Mouse (Mus musculus) cerebellum, adult (tissue): ENCODE measurements around the gene Appbp2.

Experiments used
- ATAC-seq: cut with Nextera tagmentation; 2 replicates; pipeline ENCODE4 v1.9.2; 2017; ENCODE audit warnings: mild to moderate bottlenecking, moderate library complexity, mixed read lengths; ENCODE audit not compliant: insufficient number of reproducible peaks, low FRiP score, low TSS enrichment

Appbp2 gene

GRCm38 (mm10) chr11:85233676-85234210 is 1.2 kb downstream of the Appbp2 start:
- no peak for ATAC-seq

GRCm38 (mm10) chr11:85223248-85223647 is 11.7 kb downstream of the Appbp2 start:
- no peak for ATAC-seq

- no peak for ATAC-seq
Observed at GRCm38 (mm10) chr11:85222561-85222960, 12.4 kb downstream of the Appbp2 start.

- no peak for ATAC-seq
Observed at GRCm38 (mm10) chr11:85219014-85219413, 15.9 kb downstream of the Appbp2 start.

GRCm38 (mm10) chr11:85214679-85215078 is 20.3 kb downstream of the Appbp2 start:
- no peak for ATAC-seq

GRCm38 (mm10) chr11:85213215-85213614 is 21.7 kb downstream of the Appbp2 start:
- no peak for ATAC-seq

- no peak for ATAC-seq
Observed at GRCm38 (mm10) chr11:85211151-85211550, 23.8 kb downstream of the Appbp2 start.

- no peak for ATAC-seq
Observed at GRCm38 (mm10) chr11:85206231-85206630, 28.7 kb downstream of the Appbp2 start.

- no peak for ATAC-seq
Observed at GRCm38 (mm10) chr11:85198906-85199305, 36.0 kb downstream of the Appbp2 start.

- ATAC-seq = no peak
Observed at GRCm38 (mm10) chr11:85196046-85196445, 38.9 kb downstream of the Appbp2 start.

- no peak for ATAC-seq
Observed at GRCm38 (mm10) chr11:85194206-85194605, 40.7 kb downstream of the Appbp2 start.

- ATAC-seq = no peak
Observed at GRCm38 (mm10) chr11:85190741-85191140, 44.2 kb downstream of the Appbp2 start.

GRCm38 (mm10) chr11:85189110-85189509 is 45.8 kb downstream of the Appbp2 start:
- no peak for ATAC-seq

GRCm38 (mm10) chr11:85184839-85185238 is 50.1 kb downstream of the Appbp2 start:
- ATAC-seq = no peak

- ATAC-seq = no peak
Observed at GRCm38 (mm10) chr11:85184082-85184481, 50.8 kb downstream of the Appbp2 start.

GRCm38 (mm10) chr11:85183284-85183779 is 51.6 kb downstream of the Appbp2 start:
- 0 out of 2 replicates have a peak, but pooled peaks have one; percentile 26 for ATAC-seq

- peak; percentile 83; the same call in 1 of the 2 replicates for ATAC-seq
Observed at GRCm38 (mm10) chr11:85182617-85183283, 52.2 kb downstream of the Appbp2 start.

- no peak for ATAC-seq
Observed at GRCm38 (mm10) chr11:85178413-85178812, 56.5 kb downstream of the Appbp2 start.

GRCm38 (mm10) chr11:85177761-85178160 is 57.2 kb downstream of the Appbp2 start:
- ATAC-seq = no peak

- no peak for ATAC-seq
Observed at GRCm38 (mm10) chr11:85175941-85176340, 59.0 kb downstream of the Appbp2 start.

- ATAC-seq = no peak
Observed at GRCm38 (mm10) chr11:85170833-85171232, 64.1 kb downstream of the Appbp2 start.
